Mouse (Mus musculus): Measurements from ENCODE around the gene Ccdc66.

Ccdc66 gene

DNA sequence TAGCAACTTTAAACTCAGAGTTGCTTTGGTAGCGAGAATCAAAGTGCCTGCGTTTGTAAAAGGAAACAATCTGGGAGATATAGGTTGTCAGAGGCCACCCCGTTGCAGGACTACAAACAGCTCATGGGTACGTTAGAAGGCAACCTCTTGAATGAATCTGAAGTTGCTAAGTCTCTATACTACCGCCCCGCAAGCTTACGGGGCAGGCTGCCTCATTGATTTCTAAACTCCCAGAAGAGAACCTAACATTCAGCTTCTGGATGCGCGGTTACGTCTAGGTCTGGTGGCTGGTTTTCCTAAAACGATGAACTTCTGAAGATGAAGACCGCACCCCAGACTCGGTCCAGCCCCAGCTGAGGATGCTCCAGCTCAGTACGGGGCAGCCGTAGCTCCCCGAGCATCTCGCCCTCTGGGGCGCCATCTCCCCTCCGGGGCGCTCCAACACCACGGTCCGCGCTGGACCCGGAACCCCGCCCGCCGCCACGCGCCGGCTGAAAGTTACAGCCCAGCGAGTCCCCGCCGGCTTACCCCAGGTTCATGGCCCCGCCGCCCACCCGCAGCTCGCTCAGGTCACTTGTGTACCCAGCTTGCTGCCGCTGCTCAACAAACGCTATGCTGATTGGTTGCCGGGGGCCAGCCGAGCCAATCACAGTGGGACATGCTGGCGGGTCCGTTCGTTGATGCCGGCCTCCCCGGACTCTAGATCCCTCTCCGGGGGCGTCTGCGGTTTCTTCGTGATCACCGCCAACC is at the start of gene Ccdc66:
TSS of gene Ccdc66 (minus strand) at position 567 of the 750 bp plus-strand sequence.
- peak; percentile 79 for DNase-seq (ENCODE audit: low read depth, low spot score)

- no peak for DNase-seq (ENCODE audit: low read depth, low spot score)
Observed at GRCm38 (mm10) chr14:27543838-27544426, 35.7 kb upstream of the Ccdc66 start.

DNA sequence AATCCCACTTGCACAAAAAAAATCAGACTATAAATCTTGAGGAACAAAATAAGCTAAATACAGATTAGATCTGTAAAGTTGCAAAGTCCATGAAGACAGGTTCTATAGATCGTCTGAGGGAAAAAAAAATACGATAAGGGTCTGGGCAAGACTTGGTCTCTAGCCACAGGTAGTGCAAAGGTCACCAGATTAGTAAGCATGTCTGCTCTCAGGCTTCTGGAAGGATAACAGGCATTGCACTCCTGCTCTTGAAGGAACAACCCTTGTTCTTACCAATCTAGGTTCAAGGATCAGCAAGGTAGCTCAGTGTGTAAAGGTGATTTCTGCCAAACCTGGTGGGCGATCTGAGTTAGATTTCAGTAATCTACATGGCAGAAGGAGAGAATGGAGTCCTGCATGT is 28.2 kb upstream of the Ccdc66 start:
- no peak for DNase-seq (ENCODE audit: low read depth, low spot score)

DNA sequence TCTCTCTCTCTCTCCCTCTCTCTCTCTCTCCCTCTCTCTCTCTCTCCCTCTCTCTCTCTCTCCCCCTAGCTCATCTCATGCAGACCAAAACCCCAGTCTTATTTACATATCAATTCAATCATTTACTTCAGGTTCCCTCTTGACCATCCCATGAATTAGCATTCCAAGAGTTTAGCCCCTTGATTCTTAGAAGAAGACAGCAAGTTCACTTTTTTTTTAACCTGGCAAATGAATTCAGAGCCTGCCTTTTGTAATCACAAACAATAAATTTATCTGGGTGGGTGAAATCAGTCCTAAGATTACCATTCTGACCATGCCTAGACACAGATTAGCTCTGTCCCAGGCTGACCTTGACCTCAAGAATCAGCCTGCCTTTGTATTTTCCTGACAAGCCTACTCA is 16.3 kb upstream of the Ccdc66 start:
- no peak for DNase-seq (ENCODE audit: low read depth, low spot score)

DNA sequence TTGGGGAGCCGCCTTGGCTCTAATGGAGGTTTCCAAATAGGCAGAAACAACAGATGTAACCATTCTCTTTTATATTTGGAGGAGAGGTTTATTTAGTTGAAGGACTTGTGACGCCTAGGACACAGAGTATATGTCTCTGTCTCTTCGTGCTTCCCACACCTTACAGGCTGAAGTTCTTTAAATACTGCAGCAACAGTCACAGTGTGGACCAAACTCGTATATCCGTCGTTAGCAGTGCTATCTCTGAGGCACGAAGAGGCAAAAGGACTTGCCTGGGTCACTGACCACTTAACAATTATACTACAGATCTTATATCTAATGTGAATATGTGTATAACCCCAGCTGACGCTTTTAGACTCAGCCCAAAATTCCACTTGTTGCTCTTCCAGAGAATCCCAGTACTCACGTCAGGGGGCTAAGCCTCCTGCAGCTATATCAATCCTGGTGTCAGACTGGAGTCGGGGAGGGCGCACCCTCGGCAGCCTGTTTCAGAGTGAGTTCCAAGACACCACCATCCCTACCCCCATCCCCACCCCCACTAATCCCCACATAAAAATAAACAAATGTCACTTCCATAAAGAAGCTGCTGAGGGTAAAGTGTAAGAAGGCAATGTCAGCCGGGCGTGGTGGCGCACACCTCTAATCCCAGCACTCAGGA is 513 bp upstream of the Ccdc66 start:
- no peak for DNase-seq (ENCODE audit: low read depth, low spot score)

DNA sequence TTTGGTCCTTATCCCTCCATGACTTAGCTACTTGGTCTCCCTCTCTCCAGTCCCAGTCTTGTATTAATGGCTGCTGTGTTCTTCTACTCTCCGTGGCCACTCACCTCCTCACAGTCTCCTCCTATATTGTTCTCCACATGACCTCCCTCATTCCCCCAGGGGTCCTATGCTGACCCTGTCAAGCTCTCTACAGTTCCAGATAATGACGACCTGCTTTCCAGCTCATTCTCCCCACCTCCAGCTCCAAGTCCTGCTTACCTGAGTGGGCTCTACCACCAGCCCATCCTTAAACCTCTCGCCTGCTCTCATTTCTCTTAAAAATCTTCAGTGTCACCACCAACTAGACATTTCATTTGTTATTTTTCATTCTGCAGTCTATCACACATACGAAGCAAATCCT is 7.2 kb downstream of the Ccdc66 start:
- DNase-seq (ENCODE audit: low read depth, low spot score): no peak

- DNase-seq (ENCODE audit: low read depth, low spot score): no peak
Observed at GRCm38 (mm10) chr14:27493516-27493915, 14.7 kb downstream of the Ccdc66 start.

- DNase-seq (ENCODE audit: low read depth, low spot score): no peak
Observed at GRCm38 (mm10) chr14:27491399-27491798, 16.9 kb downstream of the Ccdc66 start.

GRCm38 (mm10) chr14:27446963-27447362 is 61.3 kb downstream of the Ccdc66 start:
- DNase-seq (ENCODE audit: low read depth, low spot score): no peak

GRCm38 (mm10) chr14:27444851-27445281 is 63.4 kb downstream of the Ccdc66 start:
- no peak for DNase-seq (ENCODE audit: low read depth, low spot score)

DNA sequence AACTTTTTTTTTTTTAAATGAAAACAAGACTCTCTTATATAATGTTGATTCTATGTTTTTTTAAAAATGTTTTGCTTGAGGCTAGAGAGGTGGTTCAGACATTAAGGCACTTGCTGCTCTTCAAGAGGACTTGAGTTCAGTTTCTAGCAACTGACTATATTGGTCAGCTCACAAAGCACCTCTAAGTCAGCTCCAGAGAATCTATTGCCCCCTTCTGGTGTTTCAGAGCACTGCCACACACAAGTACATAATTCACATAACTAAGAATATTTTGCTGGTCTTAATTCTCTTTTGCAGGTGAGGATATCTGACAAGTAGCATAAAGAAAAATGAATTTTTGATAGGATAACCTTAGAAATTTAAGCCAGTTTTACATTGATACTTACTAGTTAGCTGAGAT is 67.3 kb downstream of the Ccdc66 start:
- DNase-seq (ENCODE audit: low read depth, low spot score): no peak

DNA sequence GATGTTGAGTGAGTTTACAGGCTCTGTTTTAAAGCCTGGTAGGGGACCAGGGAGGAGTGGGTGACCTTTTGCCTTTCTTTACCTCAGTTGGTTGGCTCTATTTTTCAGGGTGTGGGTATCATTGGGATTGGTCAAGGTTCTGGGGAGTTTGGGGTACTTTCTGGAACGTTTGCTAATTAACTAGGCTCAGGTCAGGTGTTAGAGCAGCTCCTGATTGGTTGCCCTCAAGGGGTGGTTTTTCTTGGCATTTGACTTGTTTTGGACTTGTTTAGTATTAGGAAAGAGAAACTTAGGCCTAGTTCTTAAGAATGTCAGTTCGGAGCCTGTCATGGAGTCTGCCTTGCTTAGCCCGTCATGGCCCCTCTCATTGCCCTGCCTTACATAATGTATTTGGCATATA is 71.4 kb downstream of the Ccdc66 start:
- no peak for DNase-seq (ENCODE audit: low read depth, low spot score)

GRCm38 (mm10) chr14:27436116-27436515 is 72.1 kb downstream of the Ccdc66 start:
- DNase-seq (ENCODE audit: low read depth, low spot score): no peak

GRCm38 (mm10) chr14:27432064-27432463 is 76.2 kb downstream of the Ccdc66 start:
- no peak for DNase-seq (ENCODE audit: low read depth, low spot score)

All from c-Kit-negative CD71-positive TER-119-positive erythroid progenitor cells, embryonic 14.5 days (primary cell).